Mouse (Mus musculus): ENCODE results near the gene Slc22a18. TPM values are rescaled to one million over a fixed set of nuclear protein-coding genes. Genes with fewer than 3 reads are reported as not detected.

The Slc22a18 gene
- polyA plus RNA-seq, 1 experiment, result 3.3 TPM

DNA sequence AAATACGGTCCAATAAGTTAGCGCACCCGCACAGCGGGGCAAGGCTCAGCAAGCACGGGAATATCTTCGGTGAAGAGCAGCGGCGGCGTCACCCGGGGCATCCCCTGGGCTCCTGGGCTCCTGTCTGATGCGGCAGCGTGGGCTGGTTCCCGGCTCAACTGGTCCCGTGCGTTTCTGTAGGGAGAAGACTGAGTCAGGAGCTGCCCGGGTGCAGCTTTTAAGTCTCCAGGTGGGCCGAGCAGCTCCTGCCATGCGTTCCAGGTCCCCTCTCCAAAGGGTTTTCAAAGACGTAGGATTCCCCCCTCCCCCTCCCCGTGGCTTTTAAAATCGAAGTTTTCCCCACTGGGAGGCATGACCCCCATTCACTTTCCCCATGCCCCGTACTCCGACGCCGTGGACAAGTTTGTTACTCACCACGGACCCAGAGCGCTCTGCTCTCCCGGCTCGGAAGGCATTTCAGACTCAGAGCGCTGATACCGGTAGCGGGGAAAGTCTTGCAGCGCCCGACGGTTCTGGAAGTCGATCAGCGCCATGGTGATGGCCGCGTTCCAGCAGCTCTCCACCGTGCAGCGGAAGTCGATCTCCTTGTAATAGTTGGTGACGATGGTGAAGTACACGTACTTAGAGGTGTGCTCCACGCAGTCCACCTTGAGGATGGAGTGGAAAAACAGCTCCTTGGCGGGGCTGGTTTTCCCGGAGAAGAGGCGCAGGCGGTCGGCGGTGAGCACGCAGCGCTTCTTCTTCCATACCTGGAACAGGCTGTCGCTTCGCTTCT, 28.3 kb downstream of the Slc22a18 start:
- WGBS, result 1% methylated on average over 55 of the region's 55 CpGs
- H3K27ac ChIP-seq (ENCODE audit: control insufficient read depth, insufficient read depth, low read depth, low read length, poor library complexity), result no peak overlapping the region
- H3K4me3 ChIP-seq (replicated peaks; ENCODE audit: control insufficient read depth, low read depth, low read length), result peak overlapping the region; percentile 29
- peaks cover 1% of the 10 kb centered on the region; the same call in 1 of the 2 replicates for H3K4me1 ChIP-seq (ENCODE audit: control insufficient read depth, insufficient read depth, low read length)
- TF ChIP-seq CTCF (IDR thresholded peaks at IDR 0.05; ENCODE audit: control insufficient read depth, insufficient read depth, low read length) (no peak), POLR2A (IDR thresholded peaks at IDR 0.05; ENCODE audit: borderline replicate concordance, control insufficient read depth, low read depth, low read length) (no peak)

GRCm38 (mm10) chr7:143502418-143503200, 29.1 kb downstream of the Slc22a18 start, which contains the start of gene Phlda2:
Gene Phlda2 (minus strand): TSS chr7:143503150.
- no peak within 1 kb of the TSS for H3K27ac ChIP-seq (ENCODE audit: control insufficient read depth, insufficient read depth, low read depth, low read length, poor library complexity)
- H3K4me3 ChIP-seq (replicated peaks; ENCODE audit: control insufficient read depth, low read depth, low read length), result peak within 1 kb of the TSS; percentile 29
- TF ChIP-seq CTCF (IDR thresholded peaks at IDR 0.05; ENCODE audit: control insufficient read depth, insufficient read depth, low read length) (no peak), POLR2A (IDR thresholded peaks at IDR 0.05; ENCODE audit: borderline replicate concordance, control insufficient read depth, low read depth, low read length) (no peak)
- H3K4me1 ChIP-seq (ENCODE audit: control insufficient read depth, insufficient read depth, low read length), result peaks cover 1% of the 10 kb centered on the region; the same call in 1 of the 2 replicates
- WGBS, result 3% methylated on average over 51 of the region's 51 CpGs

GRCm38 (mm10) chr7:143503926-143504325, 30.4 kb downstream of the Slc22a18 start:
- 83% methylated on average over 6 of the region's 6 CpGs for WGBS
- H3K27ac ChIP-seq (ENCODE audit: control insufficient read depth, insufficient read depth, low read depth, low read length, poor library complexity), result no peak overlapping the region
- H3K4me3 ChIP-seq (replicated peaks; ENCODE audit: control insufficient read depth, low read depth, low read length), result no peak overlapping the region
- no peak for TF ChIP-seq POLR2A (IDR thresholded peaks at IDR 0.05; ENCODE audit: borderline replicate concordance, control insufficient read depth, low read depth, low read length)
- H3K4me1 ChIP-seq (ENCODE audit: control insufficient read depth, insufficient read depth, low read length), result peaks cover 1% of the 10 kb centered on the region; the same call in 1 of the 2 replicates

- Histone ChIP-seq H3K4me3 (replicated peaks; ENCODE audit: control insufficient read depth, low read depth, low read length) (no peak overlapping the region), H3K27ac (ENCODE audit: control insufficient read depth, insufficient read depth, low read depth, low read length, poor library complexity) (no peak overlapping the region), H3K4me1 (ENCODE audit: control insufficient read depth, insufficient read depth, low read length) (peaks cover 1% of the 10 kb centered on the region; the same call in 1 of the 2 replicates)
- no peak for TF ChIP-seq CTCF (IDR thresholded peaks at IDR 0.05; ENCODE audit: control insufficient read depth, insufficient read depth, low read length)
- no peak for TF ChIP-seq POLR2A (IDR thresholded peaks at IDR 0.05; ENCODE audit: borderline replicate concordance, control insufficient read depth, low read depth, low read length)
- 79% methylated on average over 2 of the region's 2 CpGs for WGBS
Observed at GRCm38 (mm10) chr7:143505411-143505810, 31.9 kb downstream of the Slc22a18 start.

GRCm38 (mm10) chr7:143505823-143506222, 32.3 kb downstream of the Slc22a18 start:
- Histone ChIP-seq H3K27ac (ENCODE audit: control insufficient read depth, insufficient read depth, low read depth, low read length, poor library complexity) (no peak overlapping the region), H3K4me1 (ENCODE audit: control insufficient read depth, insufficient read depth, low read length) (peaks cover 1% of the 10 kb centered on the region; the same call in 1 of the 2 replicates), H3K4me3 (replicated peaks; ENCODE audit: control insufficient read depth, low read depth, low read length) (no peak overlapping the region)
- TF ChIP-seq CTCF (IDR thresholded peaks at IDR 0.05; ENCODE audit: control insufficient read depth, insufficient read depth, low read length), result peak; percentile 71
- no peak for TF ChIP-seq POLR2A (IDR thresholded peaks at IDR 0.05; ENCODE audit: borderline replicate concordance, control insufficient read depth, low read depth, low read length)
- 21% methylated on average over 11 of the region's 11 CpGs for WGBS

GRCm38 (mm10) chr7:143506271-143506670, 32.7 kb downstream of the Slc22a18 start:
- Histone ChIP-seq H3K4me1 (ENCODE audit: control insufficient read depth, insufficient read depth, low read length) (peaks cover 1% of the 10 kb centered on the region; the same call in 1 of the 2 replicates), H3K27ac (ENCODE audit: control insufficient read depth, insufficient read depth, low read depth, low read length, poor library complexity) (no peak overlapping the region), H3K4me3 (replicated peaks; ENCODE audit: control insufficient read depth, low read depth, low read length) (no peak overlapping the region)
- TF ChIP-seq POLR2A (IDR thresholded peaks at IDR 0.05; ENCODE audit: borderline replicate concordance, control insufficient read depth, low read depth, low read length) (no peak), CTCF (IDR thresholded peaks at IDR 0.05; ENCODE audit: control insufficient read depth, insufficient read depth, low read length) (no peak)
- WGBS, result 68% methylated on average over 7 of the region's 7 CpGs

GRCm38 (mm10) chr7:143506675-143507074, 33.1 kb downstream of the Slc22a18 start:
- TF ChIP-seq POLR2A (IDR thresholded peaks at IDR 0.05; ENCODE audit: borderline replicate concordance, control insufficient read depth, low read depth, low read length), result no peak
- TF ChIP-seq CTCF (IDR thresholded peaks at IDR 0.05; ENCODE audit: control insufficient read depth, insufficient read depth, low read length), result peak; percentile 34
- Histone ChIP-seq H3K4me1 (ENCODE audit: control insufficient read depth, insufficient read depth, low read length) (peaks cover 1% of the 10 kb centered on the region; the same call in 1 of the 2 replicates), H3K27ac (ENCODE audit: control insufficient read depth, insufficient read depth, low read depth, low read length, poor library complexity) (no peak overlapping the region), H3K4me3 (replicated peaks; ENCODE audit: control insufficient read depth, low read depth, low read length) (no peak overlapping the region)
- WGBS, result 32% methylated on average over 7 of the region's 7 CpGs

DNA sequence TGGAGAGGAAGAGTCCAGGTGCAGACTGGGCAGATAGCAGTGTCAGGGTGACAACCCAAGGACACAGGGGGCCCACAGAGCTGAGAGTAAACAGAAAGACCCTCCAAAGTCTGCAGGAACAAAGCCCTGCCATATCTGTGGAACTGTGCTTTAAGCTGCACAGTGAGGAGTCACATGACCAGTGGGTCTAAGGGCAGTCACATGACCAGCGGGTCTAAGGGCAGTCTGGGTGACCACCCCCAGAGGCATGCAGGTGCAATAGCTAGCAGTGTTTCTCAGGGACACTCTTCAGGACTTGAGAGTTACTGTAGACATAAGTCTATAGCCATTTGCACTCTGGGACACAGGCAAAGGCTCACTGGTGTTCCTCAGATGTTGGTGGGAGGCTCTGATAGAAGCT, 36.0 kb downstream of the Slc22a18 start:
- no peak overlapping the region for H3K4me3 ChIP-seq (replicated peaks; ENCODE audit: control insufficient read depth, low read depth, low read length)
- 75% methylated on average over 1 of the region's 1 CpGs for WGBS
- H3K4me1 ChIP-seq (ENCODE audit: control insufficient read depth, insufficient read depth, low read length), result no peaks in the 10 kb centered on the region
- no peak overlapping the region for H3K27ac ChIP-seq (ENCODE audit: control insufficient read depth, insufficient read depth, low read depth, low read length, poor library complexity)
- no peak for TF ChIP-seq POLR2A (IDR thresholded peaks at IDR 0.05; ENCODE audit: borderline replicate concordance, control insufficient read depth, low read depth, low read length)
- TF ChIP-seq CTCF (IDR thresholded peaks at IDR 0.05; ENCODE audit: control insufficient read depth, insufficient read depth, low read length), result no peak
